Mouse (Mus musculus) CD4-positive, CD25-positive, alpha-beta regulatory T cell, adult 2 months (primary cell): ENCODE data around the gene Cyp4f37.

Source experiments
- DNase-seq: peaks from one replicate; pipeline ENCODE4 v3.0.0-alpha.2; 2012; ENCODE audit warnings: low read depth, low spot score

The Cyp4f37 gene

GRCm38 (mm10) chr17:32685048-32685750, 64.1 kb downstream of the Cyp4f37 start, which contains the start of gene Cyp4f15:
Gene Cyp4f15, plus strand, starts transcription at chr17:32685627.
- no peak for DNase-seq
